Mouse (Mus musculus) intestine, postnatal 0 days (tissue): Measurements from ENCODE around the gene Anxa4. TPM values are rescaled to one million over a fixed set of nuclear protein-coding genes. Genes with fewer than 3 reads are reported as not detected.

Experiments used
- ATAC-seq: fragments of 200-750 bp; cut with Nextera tagmentation; 2 replicates; pipeline ENCODE4 v1.8.0; 2017; ENCODE audit warnings: mild to moderate bottlenecking, moderate TSS enrichment, moderate library complexity
- H3K27ac ChIP-seq: fragments of 300-500 bp; sonication (generic); 2 replicates; pipeline ENCODE4 v1.5.1; 2014; ENCODE audit warnings: mild to moderate bottlenecking, low read depth, low read length, moderate library complexity
- H3K27me3 ChIP-seq: fragments of 300-500 bp; sonication (generic); replicated peaks from 2 replicates; pipeline ENCODE4 v1.6.1; 2014; ENCODE audit warnings: low read length, mixed read lengths; ENCODE audit not compliant: control insufficient read depth, insufficient read depth
- H3K36me3 ChIP-seq: fragments of 300-500 bp; sonication (generic); 2 replicates; pipeline ENCODE4 v1.6.1; 2014; ENCODE audit warnings: mild to moderate bottlenecking, moderate library complexity; ENCODE audit not compliant: control insufficient read depth, insufficient read depth
- H3K4me1 ChIP-seq: fragments of 300-500 bp; sonication (generic); replicated peaks from 2 replicates; pipeline ENCODE4 v1.6.1; 2014; ENCODE audit warnings: antibody characterized with exemption, low read length, mixed read lengths; ENCODE audit not compliant: control insufficient read depth, insufficient read depth
- H3K4me2 ChIP-seq: fragments of 300-500 bp; sonication (generic); replicated peaks from 2 replicates; pipeline ENCODE4 v1.6.1; 2014; ENCODE audit warnings: low read depth, mild to moderate bottlenecking, moderate library complexity
- H3K4me3 ChIP-seq: fragments of 300-500 bp; sonication (generic); 2 replicates; pipeline ENCODE4 v1.5.1; 2014; ENCODE audit warnings: low read depth, low read length
- H3K9ac ChIP-seq: fragments of 300-500 bp; sonication (generic); 2 replicates; pipeline ENCODE4 v1.6.1; 2014; ENCODE audit warnings: mild to moderate bottlenecking, low read depth, low read length
- H3K9me3 ChIP-seq: fragments of 300-500 bp; sonication (generic); 2 replicates; pipeline ENCODE4 v1.6.1; 2016; ENCODE audit warnings: mixed run types; ENCODE audit not compliant: control insufficient read depth
- CTCF ChIP-seq: sonication (generic); IDR thresholded peaks from 2 replicates; pipeline ENCODE4 v1.5.1; 2016; ENCODE audit warnings: low read depth, mild to moderate bottlenecking, control low read depth, antibody characterized with exemption, moderate library complexity
- WGBS: fragments of 180-500 bp; shearing (Covaris S2); extraction: QIAGEN DNeasy Blood & Tissue Kit; methylation state at CpG from one replicate; pipeline ENCODE4 v1.1.7; 2014; 5-methylcytosine and 5-hydroxymethylcytosine counted together
- polyA plus RNA-seq: library from polyadenylated mRNA; unstranded; fragments of >200 nt; fragmentation: Nextera tagmentation; extraction: Ambion mirVana; gene quantifications from 2 replicates; pipeline ENCODE4 v1.2.1, GENCODE M21; 2015

The Anxa4 gene
- polyA plus RNA-seq, 1 experiment from 2014 or later, result 541 TPM

- H3K27ac ChIP-seq, result no peak overlapping the region
- no peak for TF ChIP-seq CTCF
- H3K4me3 ChIP-seq, result no peak overlapping the region
- no peak overlapping the region for H3K4me2 ChIP-seq
- no peaks in the 10 kb centered on the region for H3K27me3 ChIP-seq
- WGBS, result 90% methylated on average over 10 of the region's 10 CpGs
- H3K9me3 ChIP-seq, result no peaks in the 10 kb centered on the region
- no peaks in the 10 kb centered on the region for H3K4me1 ChIP-seq
- H3K36me3 ChIP-seq, result no peaks in the 10 kb centered on the region
- ATAC-seq, result no peak
- H3K9ac ChIP-seq, result no peak overlapping the region
Observed at GRCm38 (mm10) chr6:86778910-86779594, 14.3 kb downstream of the Anxa4 start.

GRCm38 (mm10) chr6:86777181-86777580 is 16.2 kb downstream of the Anxa4 start:
- no peak overlapping the region for H3K4me3 ChIP-seq
- no peaks in the 10 kb centered on the region for H3K27me3 ChIP-seq
- no peak overlapping the region for H3K9ac ChIP-seq
- H3K36me3 ChIP-seq, result no peaks in the 10 kb centered on the region
- no peak for TF ChIP-seq CTCF
- H3K9me3 ChIP-seq, result no peaks in the 10 kb centered on the region
- no peak for ATAC-seq
- 90% methylated on average over 3 of the region's 3 CpGs for WGBS
- no peak overlapping the region for H3K4me2 ChIP-seq
- H3K4me1 ChIP-seq, result no peaks in the 10 kb centered on the region
- H3K27ac ChIP-seq, result 0 out of 2 replicates have a peak overlapping the region, but pooled peaks have one; percentile 2

DNA sequence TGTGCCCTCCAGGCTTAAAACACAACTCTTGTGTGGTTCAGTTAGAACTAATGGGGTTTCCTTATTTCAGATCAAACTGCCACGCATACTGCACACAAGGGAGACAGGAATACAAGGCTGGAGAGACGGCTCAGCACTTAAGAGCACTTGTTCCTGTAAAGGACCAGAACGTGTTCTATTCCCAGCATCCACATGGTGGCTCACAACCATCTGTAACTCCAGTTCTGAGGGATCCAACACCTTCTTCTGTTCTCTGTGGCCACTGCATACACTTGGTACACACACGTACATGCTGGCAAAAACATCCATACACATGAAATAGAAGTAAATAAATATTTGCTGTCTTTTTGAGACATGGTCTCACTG is 16.7 kb downstream of the Anxa4 start:
- ATAC-seq, result no peak
- no peaks in the 10 kb centered on the region for H3K36me3 ChIP-seq
- TF ChIP-seq CTCF, result peak; percentile 38
- H3K27ac ChIP-seq, result no peak overlapping the region
- H3K9ac ChIP-seq, result no peak overlapping the region
- no peaks in the 10 kb centered on the region for H3K27me3 ChIP-seq
- H3K9me3 ChIP-seq, result no peaks in the 10 kb centered on the region
- no peak overlapping the region for H3K4me3 ChIP-seq
- H3K4me1 ChIP-seq, result no peaks in the 10 kb centered on the region; the same call in 1 of the 2 replicates
- WGBS, result 57% methylated on average over 4 of the region's 4 CpGs
- no peak overlapping the region for H3K4me2 ChIP-seq

- no peak overlapping the region for H3K4me2 ChIP-seq
- H3K9ac ChIP-seq, result no peak overlapping the region
- H3K27me3 ChIP-seq, result no peaks in the 10 kb centered on the region
- no peaks in the 10 kb centered on the region; the same call in 1 of the 2 replicates for H3K4me1 ChIP-seq
- WGBS, result 82% methylated on average over 8 of the region's 8 CpGs
- no peak overlapping the region; the same call in 1 of the 2 replicates for H3K27ac ChIP-seq
- no peaks in the 10 kb centered on the region for H3K9me3 ChIP-seq
- H3K36me3 ChIP-seq, result no peaks in the 10 kb centered on the region
- no peak for TF ChIP-seq CTCF
- no peak overlapping the region for H3K4me3 ChIP-seq
- no peak for ATAC-seq
Observed at GRCm38 (mm10) chr6:86776001-86776705, 17.2 kb downstream of the Anxa4 start.

DNA sequence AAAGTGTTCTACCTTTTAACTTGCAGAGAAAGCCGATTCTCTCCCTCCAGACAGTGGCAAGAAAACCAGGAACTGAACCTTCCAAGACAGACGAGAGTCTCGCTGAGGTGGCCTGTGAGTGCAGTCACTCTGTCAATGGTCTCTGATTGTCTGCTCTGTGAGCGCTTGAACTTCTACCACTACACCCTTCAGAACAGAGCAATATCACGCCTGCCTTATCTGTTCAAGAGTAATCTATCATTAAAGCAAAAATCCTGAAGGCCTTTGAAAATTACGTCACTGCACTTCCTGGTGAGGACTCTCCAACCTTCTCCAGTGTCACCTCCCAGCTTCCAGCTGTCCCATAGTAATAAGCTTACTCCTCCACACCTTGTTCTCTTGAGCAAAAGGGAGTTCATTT is 18.4 kb downstream of the Anxa4 start:
- TF ChIP-seq CTCF, result no peak
- H3K9me3 ChIP-seq, result no peaks in the 10 kb centered on the region
- H3K27ac ChIP-seq, result peak overlapping the region; percentile 79
- H3K27me3 ChIP-seq, result no peaks in the 10 kb centered on the region
- peak overlapping the region; percentile 59 for H3K4me2 ChIP-seq
- H3K9ac ChIP-seq, result peak overlapping the region; percentile 24; the same call in 1 of the 2 replicates
- H3K4me3 ChIP-seq, result peak overlapping the region; percentile 33
- no peaks in the 10 kb centered on the region for H3K36me3 ChIP-seq
- peak; percentile 61 for ATAC-seq
- WGBS, result 24% methylated on average over 6 of the region's 6 CpGs
- no peaks in the 10 kb centered on the region; the same call in 1 of the 2 replicates for H3K4me1 ChIP-seq

- no peaks in the 10 kb centered on the region; the same call in none of the 2 replicates for H3K4me1 ChIP-seq
- no peaks in the 10 kb centered on the region for H3K27me3 ChIP-seq
- H3K9me3 ChIP-seq, result no peaks in the 10 kb centered on the region
- WGBS, result 49% methylated on average over 4 of the region's 4 CpGs
- peak; percentile 46 for TF ChIP-seq CTCF
- H3K4me3 ChIP-seq, result peak overlapping the region; percentile 33
- H3K36me3 ChIP-seq, result no peaks in the 10 kb centered on the region
- no peak for ATAC-seq
- peak overlapping the region; percentile 59 for H3K4me2 ChIP-seq
- peak overlapping the region; percentile 79 for H3K27ac ChIP-seq
- H3K9ac ChIP-seq, result peak overlapping the region; percentile 24; the same call in 1 of the 2 replicates
Observed at GRCm38 (mm10) chr6:86773830-86774229, 19.6 kb downstream of the Anxa4 start.
